Mouse (Mus musculus) embryonic facial prominence, embryonic 13.5 days (tissue): ENCODE measurements around the gene Bicdl1. TPM values are rescaled to one million over a fixed set of nuclear protein-coding genes. Genes with fewer than 3 reads are reported as not detected.

ENCODE experiments used
- ATAC-seq: fragments of 200-750 bp; cut with Nextera tagmentation; 2 replicates; pipeline ENCODE4 v1.8.0; 2017; ENCODE audit warnings: low read depth; ENCODE audit not compliant: insufficient number of reproducible peaks, insufficient read depth, low FRiP score, low TSS enrichment
- H3K27ac ChIP-seq: fragments of 300-500 bp; sonication (generic); 2 replicates; pipeline ENCODE4 v1.5.1; 2015; ENCODE audit warnings: moderate library complexity, mild to moderate bottlenecking, inconsistent platforms
- H3K27me3 ChIP-seq: fragments of 300-500 bp; sonication (generic); 2 replicates; pipeline ENCODE4 v1.6.1; 2015; ENCODE audit warnings: mild to moderate bottlenecking, inconsistent platforms
- H3K36me3 ChIP-seq: fragments of 300-500 bp; sonication (generic); 2 replicates; pipeline ENCODE4 v1.6.1; 2015; ENCODE audit warnings: mild to moderate bottlenecking, inconsistent platforms
- H3K4me1 ChIP-seq: fragments of 300-500 bp; sonication (generic); 2 replicates; pipeline ENCODE4 v1.6.1; 2015; ENCODE audit warnings: inconsistent platforms
- H3K4me2 ChIP-seq: fragments of 300-500 bp; sonication (generic); 2 replicates; pipeline ENCODE4 v1.6.1; 2015; ENCODE audit warnings: moderate library complexity, mild to moderate bottlenecking, inconsistent platforms
- H3K4me3 ChIP-seq: fragments of 300-500 bp; sonication (generic); 2 replicates; pipeline ENCODE4 v1.5.1; 2015; ENCODE audit warnings: mild to moderate bottlenecking, inconsistent platforms
- H3K9ac ChIP-seq: fragments of 300-500 bp; sonication (generic); 2 replicates; pipeline ENCODE4 v1.6.1; 2015; ENCODE audit warnings: mild to moderate bottlenecking, inconsistent platforms
- H3K9me3 ChIP-seq: fragments of 300-500 bp; sonication (generic); 2 replicates; pipeline ENCODE4 v1.6.1; 2016; ENCODE audit warnings: inconsistent platforms
- WGBS: fragments of 180-500 bp; shearing (Covaris S2); methylation state at CpG from one replicate; pipeline ENCODE4 v1.1.7; 2015; ENCODE audit warnings: mixed read lengths; 5-methylcytosine and 5-hydroxymethylcytosine counted together
- polyA plus RNA-seq: library from polyadenylated mRNA; unstranded; fragments of >200 nt; fragmentation: Nextera tagmentation; extraction: Ambion mirVana; gene quantifications from 2 replicates; pipeline ENCODE4 v1.2.1, GENCODE M21; 2015

Gene Bicdl1
- polyA plus RNA-seq, 1 experiment from 2014 or later: 13.9 TPM

DNA sequence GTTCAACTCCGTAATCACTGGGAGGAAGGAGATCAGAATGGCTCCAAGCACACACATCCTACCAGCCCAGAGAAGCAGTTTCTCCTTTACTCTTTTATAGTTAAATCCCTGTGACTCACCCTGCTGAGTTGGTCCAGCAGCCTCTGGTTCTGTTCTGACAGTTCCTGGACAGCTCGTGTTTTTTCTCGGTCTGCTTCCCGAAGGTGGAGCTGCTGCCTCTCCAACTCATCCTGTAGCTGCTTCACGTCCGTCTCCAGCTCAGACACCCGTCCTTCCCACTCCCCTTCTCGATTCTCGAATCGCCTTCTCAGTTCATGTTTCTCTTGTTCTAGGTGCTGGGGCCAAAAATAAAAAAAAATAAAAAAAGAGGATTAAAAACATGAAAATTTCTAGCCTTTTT is 7.0 kb downstream of the Bicdl1 start:
- no peak overlapping the region for H3K9ac ChIP-seq
- peaks cover 4% of the 10 kb centered on the region for H3K27me3 ChIP-seq
- ATAC-seq: no peak
- H3K27ac ChIP-seq: no peak overlapping the region
- WGBS: 83% methylated on average over 10 of the region's 10 CpGs
- no peak overlapping the region for H3K4me3 ChIP-seq
- no peaks in the 10 kb centered on the region for H3K36me3 ChIP-seq
- no peaks in the 10 kb centered on the region for H3K9me3 ChIP-seq
- H3K4me1 ChIP-seq: peaks cover 3% of the 10 kb centered on the region
- H3K4me2 ChIP-seq: no peak overlapping the region

DNA sequence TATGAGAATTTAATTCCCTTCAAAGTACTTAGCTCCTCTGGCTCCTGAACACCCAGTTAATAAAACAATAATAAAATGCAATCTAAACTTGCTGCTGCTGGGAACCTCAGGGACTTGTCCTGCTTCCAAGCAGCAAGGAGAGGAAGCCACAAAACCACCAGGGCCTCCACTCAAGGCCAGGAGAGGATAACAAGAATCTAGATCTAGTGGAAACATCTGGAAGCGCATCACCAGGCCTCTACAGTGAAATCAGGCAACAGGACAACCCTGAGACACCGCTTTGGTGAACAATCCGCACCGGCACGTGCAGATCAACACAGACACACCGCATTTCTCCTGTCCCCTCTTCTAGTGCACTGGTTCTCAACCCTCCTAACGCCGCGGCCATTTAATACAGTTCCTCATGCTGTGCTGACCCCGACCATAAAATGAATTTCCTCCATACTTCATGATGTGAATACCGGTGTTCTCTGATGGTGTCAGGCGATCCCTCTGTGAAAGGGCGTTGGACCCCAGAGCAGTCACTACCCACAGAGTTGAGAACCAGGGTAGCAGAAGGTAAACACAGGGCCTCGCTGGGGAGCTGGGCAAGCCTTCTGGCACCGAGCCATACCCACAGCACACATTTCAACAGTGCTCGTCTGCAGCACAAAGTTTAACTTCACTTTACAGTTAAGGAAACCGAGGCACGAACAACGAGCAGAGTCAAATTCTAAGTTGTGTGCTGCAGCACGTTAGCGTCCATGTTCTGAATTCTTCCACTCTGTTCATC is 9.0 kb downstream of the Bicdl1 start:
- 80% methylated on average over 21 of the region's 21 CpGs for WGBS
- H3K4me2 ChIP-seq: no peak overlapping the region
- H3K4me3 ChIP-seq: no peak overlapping the region
- no peak overlapping the region for H3K27ac ChIP-seq
- H3K36me3 ChIP-seq: no peaks in the 10 kb centered on the region
- H3K27me3 ChIP-seq: no peaks in the 10 kb centered on the region
- peaks cover 3% of the 10 kb centered on the region for H3K4me1 ChIP-seq
- H3K9ac ChIP-seq: no peak overlapping the region
- H3K9me3 ChIP-seq: no peaks in the 10 kb centered on the region
- no peak for ATAC-seq

DNA sequence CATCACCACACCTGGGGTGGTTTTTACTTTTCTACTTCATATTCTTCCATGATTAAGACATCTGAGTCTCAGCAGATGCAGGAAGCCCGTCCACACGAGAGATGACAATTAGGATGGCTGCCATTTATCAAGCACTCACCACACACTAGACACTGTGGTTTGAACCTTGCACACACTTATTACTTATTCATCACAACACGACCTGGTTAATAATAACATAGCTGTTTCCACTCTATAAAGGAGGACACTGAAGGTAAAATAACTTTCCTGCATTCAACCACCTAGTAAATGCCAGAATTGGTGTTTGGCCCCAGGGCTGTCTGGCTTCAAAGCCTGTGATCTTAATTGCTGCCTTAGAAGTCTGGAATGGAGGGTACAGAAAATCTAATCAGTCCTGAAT is 10.7 kb downstream of the Bicdl1 start:
- Histone ChIP-seq H3K36me3 (no peaks in the 10 kb centered on the region), H3K4me1 (peaks cover 3% of the 10 kb centered on the region), H3K27ac (no peak overlapping the region), H3K27me3 (no peaks in the 10 kb centered on the region), H3K9ac (no peak overlapping the region), H3K9me3 (no peaks in the 10 kb centered on the region), H3K4me3 (no peak overlapping the region), H3K4me2 (no peak overlapping the region)
- WGBS: 41% methylated on average over 3 of the region's 3 CpGs
- no peak for ATAC-seq

DNA sequence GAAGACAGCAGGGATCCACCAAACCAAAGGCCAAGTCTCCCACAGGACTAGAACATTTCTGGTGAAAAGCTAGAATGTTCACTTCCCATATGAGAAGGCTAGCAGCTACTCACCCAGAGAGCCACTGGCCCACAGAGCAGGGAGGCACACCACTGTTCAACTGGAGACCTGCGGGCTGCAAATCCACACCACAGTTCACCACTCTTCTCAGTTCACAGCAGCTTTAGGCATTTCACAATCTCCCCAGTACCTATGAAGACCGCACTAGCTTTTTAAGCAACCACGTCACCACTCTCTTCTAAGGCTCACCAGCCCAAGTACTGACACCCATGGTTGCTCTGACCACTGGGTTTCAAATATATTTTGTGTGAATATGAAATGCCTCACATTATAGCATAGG is 13.7 kb downstream of the Bicdl1 start:
- peaks cover 3% of the 10 kb centered on the region for H3K4me1 ChIP-seq
- H3K9ac ChIP-seq: no peak overlapping the region
- H3K36me3 ChIP-seq: no peaks in the 10 kb centered on the region
- H3K9me3 ChIP-seq: no peaks in the 10 kb centered on the region
- no peaks in the 10 kb centered on the region for H3K27me3 ChIP-seq
- 89% methylated on average over 3 of the region's 3 CpGs for WGBS
- no peak overlapping the region for H3K27ac ChIP-seq
- H3K4me2 ChIP-seq: no peak overlapping the region
- no peak for ATAC-seq
- no peak overlapping the region for H3K4me3 ChIP-seq

DNA sequence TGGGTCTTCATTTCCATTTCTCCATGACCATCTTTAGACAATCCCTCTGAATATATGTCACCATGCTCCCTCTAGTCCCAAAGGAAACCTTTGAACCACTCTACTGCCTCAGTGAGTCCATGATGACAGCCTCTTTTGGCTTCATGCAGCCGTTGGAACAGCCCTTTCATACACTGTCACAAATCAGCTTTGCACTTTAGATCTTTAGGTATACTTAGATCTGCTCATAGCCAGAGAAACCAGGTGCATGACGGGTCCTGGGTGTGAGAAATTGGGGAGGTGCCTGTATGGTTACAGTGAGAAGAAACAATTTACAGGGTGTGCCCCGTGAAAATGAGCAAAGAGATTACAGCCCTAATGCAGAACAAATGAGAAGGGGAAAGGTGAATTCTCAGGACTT is 14.3 kb downstream of the Bicdl1 start:
- WGBS: 79% methylated on average over 3 of the region's 3 CpGs
- Histone ChIP-seq H3K36me3 (no peaks in the 10 kb centered on the region), H3K9me3 (no peaks in the 10 kb centered on the region), H3K4me3 (no peak overlapping the region), H3K27me3 (no peaks in the 10 kb centered on the region), H3K9ac (no peak overlapping the region), H3K27ac (no peak overlapping the region), H3K4me2 (no peak overlapping the region), H3K4me1 (no peaks in the 10 kb centered on the region)
- ATAC-seq: no peak

DNA sequence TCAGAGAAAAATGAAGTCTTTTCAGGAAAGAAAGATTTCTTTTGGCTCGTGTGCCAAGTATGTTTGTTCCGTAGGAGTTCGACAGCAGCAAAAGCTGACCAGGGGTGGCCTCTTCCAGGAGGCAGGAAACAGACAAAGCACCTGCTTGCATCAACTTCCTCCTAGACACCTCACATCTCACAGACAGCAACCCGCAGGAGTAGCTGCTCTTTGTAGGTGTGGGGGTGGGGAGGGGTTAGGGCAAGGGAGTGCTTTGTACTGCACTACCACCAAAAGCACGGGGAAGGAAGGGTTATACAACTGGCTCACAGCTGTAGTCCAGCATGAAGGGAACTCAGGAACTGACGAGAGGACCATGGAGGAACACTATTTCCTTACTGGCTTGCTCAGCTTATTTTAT is 15.0 kb downstream of the Bicdl1 start:
- ATAC-seq: no peak
- Histone ChIP-seq H3K27ac (no peak overlapping the region), H3K36me3 (no peaks in the 10 kb centered on the region), H3K9ac (no peak overlapping the region), H3K27me3 (no peaks in the 10 kb centered on the region), H3K4me3 (no peak overlapping the region), H3K4me2 (no peak overlapping the region), H3K4me1 (no peaks in the 10 kb centered on the region), H3K9me3 (no peaks in the 10 kb centered on the region)
- 72% methylated on average over 6 of the region's 6 CpGs for WGBS

DNA sequence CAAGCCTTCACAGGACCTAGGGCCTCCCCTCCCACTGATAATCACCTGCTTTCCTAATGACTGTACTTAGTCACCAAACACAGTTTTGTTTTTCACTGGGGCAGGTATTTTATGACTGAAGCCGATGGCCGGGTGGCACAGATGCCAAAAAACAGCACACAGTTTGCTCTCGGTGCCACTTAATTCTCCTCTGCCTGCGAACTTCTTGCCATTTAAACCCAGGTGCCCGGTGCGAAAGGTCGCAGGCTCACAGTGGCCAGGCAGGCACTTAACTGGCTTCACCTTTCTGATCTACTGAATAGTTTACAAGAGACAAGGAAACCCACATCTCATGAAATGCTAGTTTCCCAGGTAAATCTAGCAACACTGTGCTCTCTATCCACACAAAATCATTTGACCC is 16.7 kb downstream of the Bicdl1 start:
- Histone ChIP-seq H3K4me2 (no peak overlapping the region), H3K4me1 (no peaks in the 10 kb centered on the region), H3K9me3 (no peaks in the 10 kb centered on the region), H3K36me3 (no peaks in the 10 kb centered on the region), H3K9ac (no peak overlapping the region), H3K4me3 (no peak overlapping the region), H3K27ac (no peak overlapping the region), H3K27me3 (no peaks in the 10 kb centered on the region)
- no peak for ATAC-seq
- 90% methylated on average over 7 of the region's 7 CpGs for WGBS

DNA sequence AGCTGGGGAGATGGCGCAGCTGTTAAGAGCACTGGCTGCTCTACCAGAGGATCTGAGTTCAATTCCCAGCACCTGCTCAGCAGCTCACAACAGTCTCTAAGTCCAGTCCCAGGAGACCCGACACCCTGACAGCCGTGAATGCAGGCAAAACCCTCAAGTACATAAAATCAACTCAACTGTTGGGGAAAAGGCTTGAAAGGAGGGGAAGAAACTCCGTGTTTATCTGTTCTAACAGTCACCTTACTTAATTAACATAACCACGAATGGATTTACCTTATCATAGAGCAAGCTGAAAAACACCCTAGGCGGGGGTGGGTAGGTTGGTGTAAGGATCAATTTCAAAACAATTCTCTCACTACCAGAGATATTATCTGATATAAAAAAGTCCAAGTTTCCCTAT is 18.9 kb downstream of the Bicdl1 start:
- Histone ChIP-seq H3K27ac (no peak overlapping the region), H3K4me1 (no peaks in the 10 kb centered on the region), H3K9me3 (no peaks in the 10 kb centered on the region), H3K4me3 (no peak overlapping the region), H3K4me2 (no peak overlapping the region), H3K9ac (no peak overlapping the region), H3K36me3 (no peaks in the 10 kb centered on the region), H3K27me3 (no peaks in the 10 kb centered on the region)
- WGBS: 69% methylated on average over 6 of the region's 6 CpGs
- no peak for ATAC-seq

DNA sequence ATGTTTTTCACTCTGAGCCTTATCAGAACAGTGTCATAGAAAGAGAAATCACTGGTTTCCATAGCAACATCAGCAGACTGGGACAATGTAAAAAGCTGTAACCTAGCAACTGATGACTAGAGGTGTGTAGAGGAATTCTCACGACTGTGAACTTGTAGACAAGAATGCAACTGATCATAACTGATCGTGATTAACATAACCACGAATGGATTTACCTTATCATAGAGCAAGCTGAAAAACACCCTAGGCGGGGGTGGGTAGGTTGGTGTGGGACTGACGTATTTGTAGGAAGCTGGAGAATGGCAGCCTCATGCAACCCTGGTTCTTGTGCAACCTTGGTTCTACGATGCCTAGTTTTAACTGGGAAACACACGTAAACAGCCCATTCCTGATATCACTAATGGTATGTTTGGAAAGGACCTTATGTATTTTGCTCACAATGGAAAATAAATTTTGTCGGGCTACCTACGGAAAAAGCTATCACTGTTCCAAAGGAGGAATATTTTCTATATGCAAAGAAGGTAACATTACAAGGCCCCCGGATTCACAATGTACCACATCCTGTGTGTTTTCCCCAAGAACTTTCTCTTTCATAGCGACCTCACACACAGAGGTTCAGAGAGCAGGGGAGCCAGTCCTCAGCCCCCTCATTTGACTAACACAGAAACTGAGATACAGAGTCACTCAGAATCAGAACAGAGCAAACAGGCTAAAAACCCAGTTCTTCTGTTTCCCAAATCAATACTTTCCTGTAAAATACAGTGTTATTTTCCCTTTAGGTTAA is 19.6 kb downstream of the Bicdl1 start:
- Histone ChIP-seq H3K4me3 (no peak overlapping the region), H3K36me3 (no peaks in the 10 kb centered on the region), H3K4me2 (no peak overlapping the region), H3K9ac (no peak overlapping the region), H3K4me1 (no peaks in the 10 kb centered on the region), H3K9me3 (no peaks in the 10 kb centered on the region), H3K27me3 (no peaks in the 10 kb centered on the region), H3K27ac (no peak overlapping the region)
- no peak for ATAC-seq
- 84% methylated on average over 11 of the region's 11 CpGs for WGBS

DNA sequence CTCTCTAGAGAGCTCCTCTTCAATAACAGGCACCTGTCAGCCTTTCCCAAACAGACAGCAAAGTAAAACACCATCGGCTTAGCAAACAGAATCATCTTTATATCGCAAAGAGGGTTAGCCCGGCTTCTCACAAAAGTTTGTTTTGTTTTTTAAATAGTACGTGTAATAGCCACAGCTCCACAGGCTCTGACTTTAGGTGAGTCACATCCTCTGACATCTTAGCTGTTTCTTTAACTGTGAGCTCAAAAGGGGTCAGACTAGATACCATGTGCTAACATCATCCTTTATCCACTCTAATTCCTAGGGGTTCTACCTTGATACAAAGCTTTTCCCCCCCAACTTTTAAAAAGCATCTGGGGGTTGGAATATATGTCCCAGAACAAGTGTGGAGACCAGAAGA is 21.2 kb downstream of the Bicdl1 start:
- H3K27me3 ChIP-seq: no peaks in the 10 kb centered on the region
- H3K9ac ChIP-seq: no peak overlapping the region
- no peaks in the 10 kb centered on the region for H3K36me3 ChIP-seq
- no peaks in the 10 kb centered on the region for H3K4me1 ChIP-seq
- 81% methylated on average over 4 of the region's 4 CpGs for WGBS
- no peak overlapping the region for H3K4me2 ChIP-seq
- H3K27ac ChIP-seq: no peak overlapping the region
- H3K9me3 ChIP-seq: no peaks in the 10 kb centered on the region
- no peak overlapping the region for H3K4me3 ChIP-seq
- ATAC-seq: no peak

DNA sequence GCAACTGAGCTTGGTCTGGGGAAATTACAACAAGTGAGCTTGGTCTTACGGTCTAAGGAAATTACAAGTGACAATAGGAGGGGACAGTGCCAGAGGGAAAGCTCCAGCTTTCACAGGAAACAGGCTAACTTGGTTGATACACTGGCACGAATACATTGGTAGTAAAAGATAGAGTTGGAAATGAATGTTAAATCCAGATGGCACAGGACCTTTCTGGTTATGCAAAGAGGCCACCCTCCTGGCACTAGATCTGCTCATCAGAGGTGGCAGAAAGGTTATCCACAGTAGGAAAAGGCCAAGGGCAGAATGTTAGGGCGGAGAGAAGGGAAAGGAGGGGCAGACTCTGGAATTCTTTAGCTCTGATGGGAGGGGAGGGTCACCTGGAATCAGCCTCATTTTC is 22.5 kb downstream of the Bicdl1 start:
- WGBS: 38% methylated on average over 3 of the region's 3 CpGs
- Histone ChIP-seq H3K4me3 (no peak overlapping the region), H3K27me3 (no peaks in the 10 kb centered on the region), H3K9ac (no peak overlapping the region), H3K9me3 (no peaks in the 10 kb centered on the region), H3K36me3 (no peaks in the 10 kb centered on the region), H3K27ac (no peak overlapping the region), H3K4me2 (no peak overlapping the region), H3K4me1 (no peaks in the 10 kb centered on the region)
- ATAC-seq: no peak

DNA sequence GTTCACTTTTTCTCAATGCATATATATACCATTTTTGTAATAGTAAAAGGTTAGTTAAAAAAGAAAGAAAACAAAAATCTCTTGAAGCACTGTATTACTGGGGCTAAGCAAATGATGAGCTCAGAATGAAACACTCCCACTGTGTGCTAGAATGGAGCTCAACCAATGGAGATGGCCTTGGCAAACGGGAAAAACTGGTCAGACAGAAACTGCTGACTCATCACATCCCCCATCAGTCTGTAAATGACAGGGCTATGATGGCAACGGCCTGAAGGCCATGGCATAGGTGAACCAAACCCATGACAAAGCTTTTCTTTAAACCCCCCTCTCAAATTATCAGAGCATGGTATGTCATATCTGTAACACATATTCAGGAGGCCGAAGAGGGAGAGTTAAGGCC is 29.4 kb downstream of the Bicdl1 start:
- H3K4me1 ChIP-seq: no peaks in the 10 kb centered on the region
- H3K36me3 ChIP-seq: no peaks in the 10 kb centered on the region
- no peaks in the 10 kb centered on the region for H3K9me3 ChIP-seq
- no peak for ATAC-seq
- WGBS: 57% methylated on average over 3 of the region's 3 CpGs
- H3K4me3 ChIP-seq: no peak overlapping the region
- H3K9ac ChIP-seq: no peak overlapping the region
- no peaks in the 10 kb centered on the region for H3K27me3 ChIP-seq
- H3K27ac ChIP-seq: no peak overlapping the region
- no peak overlapping the region for H3K4me2 ChIP-seq
